Mouse (Mus musculus): ENCODE data around the gene St5.

St5 gene

DNA sequence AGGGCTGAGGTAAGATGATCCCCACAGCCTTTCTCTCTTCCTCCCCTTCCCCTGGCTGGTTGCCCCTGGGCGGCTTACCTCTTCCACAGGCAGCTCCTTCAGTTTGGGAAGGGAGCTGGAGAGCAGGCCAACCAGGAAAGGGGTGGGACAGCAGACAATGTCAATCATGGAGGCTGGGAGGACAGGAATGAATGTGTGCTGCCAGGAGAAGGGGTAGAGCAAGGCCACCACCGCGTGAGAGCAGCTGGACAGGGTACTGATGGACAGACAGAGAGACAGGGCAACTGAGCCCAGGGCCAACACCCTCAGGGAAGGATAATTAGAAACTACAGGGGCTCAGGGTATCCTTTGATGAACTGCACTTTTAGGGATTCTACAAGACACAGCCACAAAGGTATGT lies 175.9 kb downstream of the St5 start:
- DNase-seq (ENCODE audit: low spot score in 2 of 2): no peak

DNA sequence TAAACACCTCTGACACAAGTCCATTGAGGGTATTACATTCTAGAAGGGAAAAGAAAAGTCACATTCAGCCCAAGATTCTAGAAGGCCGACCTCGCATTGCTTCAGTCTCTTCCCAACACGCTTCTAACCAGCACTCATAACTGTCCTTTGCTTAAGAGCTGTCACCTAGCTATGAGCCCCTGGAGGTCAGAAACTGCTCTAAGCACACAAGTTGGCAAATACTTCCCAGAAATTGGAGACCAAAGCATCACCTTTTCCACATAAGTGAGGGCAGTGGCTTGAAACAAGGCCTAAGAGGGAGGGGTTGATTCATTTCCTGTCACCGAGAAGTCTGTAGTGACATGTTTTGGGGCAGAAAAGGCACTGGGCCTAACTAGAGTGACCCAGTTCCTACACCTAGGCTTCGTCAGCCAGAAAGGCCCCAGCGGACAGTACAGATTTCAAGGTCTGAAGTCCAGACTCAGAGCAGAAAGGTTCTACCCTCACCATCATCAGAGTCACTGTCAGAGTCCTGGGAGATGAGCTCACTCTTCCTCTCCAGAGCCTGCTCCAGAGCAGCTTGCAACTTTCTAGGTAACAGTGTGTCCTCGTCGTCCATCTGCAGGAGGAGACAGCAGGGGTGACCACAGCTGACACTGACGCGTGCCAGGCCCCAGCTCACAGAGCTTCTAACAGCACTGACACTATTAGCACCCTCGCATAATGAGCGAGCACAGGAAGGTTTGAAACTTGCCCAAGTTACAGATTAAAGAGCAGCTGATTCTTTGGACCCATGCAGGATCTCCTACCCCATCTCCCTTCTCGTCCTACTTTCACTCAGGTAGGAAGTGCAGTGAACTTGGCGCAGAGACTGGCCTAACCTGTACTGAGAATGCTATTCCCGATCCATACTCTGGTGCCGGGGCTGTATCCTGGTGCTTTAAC lies 177.4 kb downstream of the St5 start:
- no peak for DNase-seq (ENCODE audit: low spot score in 2 of 2)

DNA sequence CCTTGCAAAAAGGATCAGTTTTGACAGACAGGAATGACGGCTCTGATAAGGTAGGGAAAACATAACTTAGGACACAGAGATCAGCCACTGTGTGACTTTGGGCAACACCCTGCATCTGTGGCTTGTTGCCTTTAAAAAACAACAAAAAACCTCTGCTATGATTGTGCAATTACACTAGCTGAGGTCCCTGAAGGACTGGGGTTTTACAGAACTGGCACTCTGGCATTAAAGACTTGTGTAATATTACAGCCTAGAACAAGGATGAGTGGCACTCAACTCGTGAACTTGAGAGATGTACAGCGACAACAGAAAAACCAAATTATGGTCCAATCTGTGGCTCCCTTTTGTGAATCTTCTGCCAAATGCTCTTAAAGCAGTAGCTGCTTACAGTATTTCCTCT lies 178.6 kb downstream of the St5 start:
- DNase-seq (ENCODE audit: low spot score in 2 of 2): no peak

DNA sequence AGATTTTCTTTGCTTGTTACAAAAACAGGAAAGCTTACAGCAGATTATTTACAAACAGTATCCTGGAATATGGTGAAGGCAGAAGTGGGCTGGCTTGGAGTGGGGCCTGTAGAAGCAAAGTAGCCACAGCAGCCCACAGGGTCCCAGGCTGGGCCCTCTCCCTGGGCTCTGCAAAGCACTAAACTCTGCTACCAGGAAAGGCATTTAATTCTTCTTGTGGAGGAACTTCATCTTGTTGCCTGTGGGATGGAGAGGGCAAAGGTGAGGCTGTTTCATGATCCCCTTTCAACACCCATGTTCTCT lies 179.0 kb downstream of the St5 start:
- no peak for DNase-seq (ENCODE audit: low spot score in 2 of 2)

DNA sequence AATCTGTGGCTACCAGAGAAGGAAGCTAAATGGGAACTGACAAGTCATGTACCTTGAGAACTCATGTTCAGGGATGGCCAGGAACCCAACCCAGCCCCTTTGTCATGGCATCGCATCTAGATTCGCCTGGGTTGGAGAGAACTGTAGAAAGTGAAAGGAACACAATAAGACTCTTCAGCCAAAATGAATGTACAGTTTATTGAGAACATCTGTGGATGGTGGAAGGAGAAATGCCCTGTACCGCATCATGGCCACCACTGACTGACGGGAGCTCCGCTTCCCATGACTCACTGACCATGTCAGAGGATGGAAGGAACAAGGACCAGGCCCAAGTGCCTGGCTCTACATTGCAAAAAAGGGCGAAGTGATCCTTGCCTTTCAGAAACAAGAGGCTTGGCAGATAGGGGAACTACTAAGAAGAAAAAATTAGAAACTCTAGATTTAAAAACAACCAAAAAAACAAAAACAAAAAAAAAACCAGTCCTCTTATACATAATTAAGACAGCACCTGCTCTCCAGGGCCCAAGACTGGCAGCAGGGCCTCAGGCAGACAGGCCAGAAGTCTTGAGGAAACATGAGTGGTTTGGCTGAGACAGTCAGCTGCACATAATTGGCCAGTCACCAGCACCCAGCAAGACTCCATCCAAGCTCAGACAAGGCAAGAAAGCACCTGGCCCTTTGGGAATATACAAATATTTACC lies 179.5 kb downstream of the St5 start:
- no peak for DNase-seq (ENCODE audit: low spot score in 2 of 2)

DNA sequence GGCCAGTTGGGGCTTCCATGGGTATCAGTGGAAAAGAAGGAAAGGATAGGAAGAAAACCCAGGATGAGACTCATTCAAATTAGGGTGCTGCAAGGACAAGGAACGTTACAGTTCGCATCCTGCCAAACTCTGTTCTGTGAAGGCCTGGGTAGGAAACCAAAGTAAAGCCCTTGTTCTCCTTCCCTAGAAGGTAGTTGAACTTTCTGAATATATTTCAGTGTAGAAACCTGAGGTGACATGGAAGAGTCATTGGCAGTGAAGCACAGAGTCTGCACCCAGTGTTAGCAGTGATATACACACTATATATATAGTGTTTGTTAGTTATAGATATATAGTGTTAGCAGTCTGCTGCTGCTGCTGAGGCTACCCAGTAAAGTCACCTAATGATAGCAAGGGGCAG lies 180.1 kb downstream of the St5 start:
- no peak for DNase-seq (ENCODE audit: low spot score in 2 of 2)

DNA sequence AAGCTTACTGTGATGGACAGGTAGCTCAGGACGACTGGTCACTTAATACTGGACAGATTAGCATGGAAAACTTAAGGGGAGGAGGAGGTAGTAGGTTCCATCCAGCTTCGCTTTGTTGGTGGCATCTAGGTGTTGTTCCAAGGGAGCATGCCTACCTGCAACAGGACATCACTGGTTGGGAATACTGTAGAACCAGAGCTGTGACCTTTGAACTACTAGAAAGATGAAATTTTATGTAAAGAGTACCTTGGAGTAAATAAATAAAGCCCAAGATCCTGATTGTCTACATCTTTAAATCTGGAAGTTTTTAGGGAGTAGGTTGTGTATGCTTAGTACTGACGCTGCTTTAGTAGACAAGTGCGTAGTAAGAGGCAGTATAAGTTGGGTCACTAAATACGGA lies 181.3 kb downstream of the St5 start:
- no peak for DNase-seq (ENCODE audit: low spot score in 2 of 2)

DNA sequence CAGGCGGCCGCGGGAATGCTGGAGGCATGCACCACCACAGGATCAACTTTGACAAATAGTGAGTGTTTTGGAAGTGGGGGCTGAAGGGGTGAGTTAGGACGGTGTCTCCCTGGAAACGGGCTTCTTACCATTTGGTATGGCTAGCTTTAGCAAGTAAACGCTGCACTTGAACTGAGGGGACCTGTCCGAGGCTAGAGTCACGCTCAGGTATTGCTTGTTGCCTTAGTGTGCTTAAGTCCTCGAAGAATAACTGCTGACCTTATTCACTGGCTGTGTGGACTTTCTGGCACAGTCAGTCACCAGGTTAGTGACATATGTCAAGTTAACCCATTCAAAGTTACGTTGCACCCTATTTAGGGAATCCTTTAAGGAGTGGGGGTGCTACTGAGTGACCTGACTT lies 183.5 kb downstream of the St5 start:
- no peak for DNase-seq (ENCODE audit: low spot score in 2 of 2)

DNA sequence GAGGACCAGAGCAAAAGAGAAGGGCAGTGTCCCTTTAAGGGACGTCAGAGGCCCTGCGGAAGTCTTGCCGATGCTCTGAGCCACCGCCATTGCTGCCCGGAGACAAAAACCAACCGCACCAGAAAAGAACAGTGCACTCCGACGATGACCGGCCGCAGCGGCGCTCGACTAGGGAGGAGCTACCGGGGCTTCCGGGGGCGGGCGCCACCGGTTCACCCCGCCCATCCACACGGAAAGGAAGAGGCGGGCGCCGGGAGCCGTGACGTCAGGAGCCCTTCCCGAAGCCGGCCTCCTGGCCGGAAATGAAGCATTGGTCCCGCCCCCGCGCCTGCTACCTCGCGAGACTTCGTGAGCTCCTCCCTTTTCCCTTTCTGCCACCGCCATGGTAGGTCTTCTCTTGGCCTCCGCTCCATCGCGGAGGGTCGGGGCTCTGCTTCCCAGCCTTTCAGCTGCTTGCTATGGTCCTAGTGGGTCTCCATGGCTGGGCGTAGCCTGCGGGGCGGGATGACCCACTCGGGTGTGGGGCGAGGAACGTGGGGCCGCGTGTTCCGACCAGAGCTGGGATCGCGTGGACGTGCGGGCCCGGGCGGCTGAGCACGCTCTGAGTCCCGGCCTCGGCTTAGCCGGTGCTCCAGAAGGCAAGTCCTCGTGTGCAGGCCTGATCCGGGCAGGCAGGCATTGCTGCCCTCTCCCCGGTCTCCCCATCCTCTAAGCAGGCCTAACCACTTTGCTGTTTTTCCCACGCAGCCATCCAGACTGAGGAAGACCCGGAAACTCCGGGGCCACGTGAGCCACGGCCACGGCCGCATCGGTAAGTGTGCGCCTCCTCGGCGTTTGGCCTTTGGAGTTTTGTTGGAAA lies 184.3 kb downstream of the St5 start, which contains the start of gene Rpl27a:
Rpl27a (plus strand) TSS at position 310 of the 859 bp plus-strand sequence.
- peak; percentile 96 to 98 for DNase-seq (ENCODE audit: low spot score in 2 of 2)

DNA sequence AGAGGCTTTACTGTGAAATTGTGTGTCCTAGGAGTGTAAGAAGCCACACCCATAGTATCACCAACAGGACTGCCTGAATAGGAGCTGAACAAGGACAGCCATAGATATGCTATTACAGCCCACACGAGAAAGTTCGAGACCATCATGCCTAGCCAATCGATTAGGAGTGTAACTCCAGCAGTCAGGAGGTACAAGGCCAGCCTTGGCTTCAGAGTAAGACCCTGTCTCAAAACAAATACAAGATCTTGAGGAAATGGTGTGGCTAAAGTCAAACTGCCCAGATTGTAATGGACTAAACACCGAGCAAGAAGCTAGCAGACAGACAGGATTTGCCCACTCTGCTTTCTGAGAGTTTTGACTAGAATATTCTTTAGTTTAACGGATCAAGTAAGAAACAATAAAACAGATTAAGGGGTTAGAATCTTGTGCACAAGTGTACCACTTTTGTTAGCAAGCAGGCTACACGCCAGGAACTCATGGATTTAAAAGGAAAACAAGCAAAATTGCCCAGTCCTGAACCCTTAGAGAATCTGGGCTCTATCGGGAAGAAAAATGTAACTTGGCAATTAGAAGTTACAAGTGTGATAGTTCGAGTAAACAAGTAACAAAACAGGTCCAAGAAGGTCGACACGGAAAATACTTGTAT lies 185.2 kb downstream of the St5 start:
- no peak for DNase-seq (ENCODE audit: low spot score in 2 of 2)

DNA sequence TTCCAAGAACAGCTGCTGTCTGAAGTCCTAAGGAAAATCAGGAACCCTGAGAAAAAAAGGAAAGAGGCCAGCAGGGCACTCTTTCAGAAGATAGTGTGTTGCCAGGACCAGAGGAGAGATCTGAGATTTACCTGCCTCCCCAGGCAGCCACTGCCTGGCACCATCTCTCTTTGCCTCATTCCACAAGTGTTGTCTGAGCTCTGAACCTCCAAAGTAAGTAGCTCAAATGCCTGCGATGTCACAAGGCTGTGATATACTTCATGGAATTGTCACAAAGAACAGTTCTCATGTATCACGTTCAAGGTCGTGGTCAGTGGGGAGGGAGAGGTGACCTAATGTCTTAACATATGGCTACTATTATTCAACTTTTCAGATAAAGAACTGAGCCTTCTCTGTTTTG lies 186.9 kb downstream of the St5 start:
- DNase-seq (ENCODE audit: low spot score in 2 of 2): no peak

DNA sequence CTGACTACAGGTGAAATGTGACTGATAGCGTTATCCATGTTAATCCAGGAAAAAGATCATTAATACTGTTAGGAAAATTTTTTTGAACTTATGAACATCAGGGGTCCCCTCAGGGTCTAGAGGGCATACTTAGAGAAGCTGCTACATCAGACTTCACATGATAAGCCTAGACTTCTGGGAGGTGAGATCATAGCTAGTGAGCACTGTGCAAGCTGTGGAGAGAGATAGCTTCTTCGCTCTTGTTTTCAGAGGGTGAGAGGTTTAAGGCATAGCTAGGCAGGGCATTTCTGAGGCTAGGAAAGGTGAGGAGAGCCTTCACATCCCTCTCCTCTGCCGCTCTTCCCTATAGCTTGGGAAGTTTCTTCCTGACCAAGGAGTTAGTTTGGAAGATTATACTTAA lies 191.6 kb downstream of the St5 start:
- DNase-seq (ENCODE audit: low spot score in 2 of 2): no peak

DNA sequence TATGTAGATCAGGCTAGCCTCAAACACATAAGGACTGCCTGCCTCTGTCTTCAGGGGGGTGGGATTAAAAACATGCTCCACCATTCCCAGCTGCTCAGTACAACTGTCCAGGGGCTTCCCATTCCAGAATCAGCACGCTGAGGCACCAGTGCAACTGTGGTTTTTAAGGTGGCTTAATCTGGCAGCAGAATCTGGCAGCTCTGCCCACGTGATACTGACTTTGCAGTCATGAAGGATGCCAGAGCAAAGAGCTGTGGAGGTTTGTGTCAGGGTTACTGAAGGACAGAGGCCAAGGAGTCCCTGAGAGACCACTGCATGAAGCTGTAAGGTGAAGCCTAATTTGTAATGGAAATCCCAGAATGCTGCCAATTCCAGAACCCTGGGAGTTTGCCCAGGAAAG lies 192.6 kb downstream of the St5 start:
- no peak for DNase-seq (ENCODE audit: low spot score in 2 of 2)

DNA sequence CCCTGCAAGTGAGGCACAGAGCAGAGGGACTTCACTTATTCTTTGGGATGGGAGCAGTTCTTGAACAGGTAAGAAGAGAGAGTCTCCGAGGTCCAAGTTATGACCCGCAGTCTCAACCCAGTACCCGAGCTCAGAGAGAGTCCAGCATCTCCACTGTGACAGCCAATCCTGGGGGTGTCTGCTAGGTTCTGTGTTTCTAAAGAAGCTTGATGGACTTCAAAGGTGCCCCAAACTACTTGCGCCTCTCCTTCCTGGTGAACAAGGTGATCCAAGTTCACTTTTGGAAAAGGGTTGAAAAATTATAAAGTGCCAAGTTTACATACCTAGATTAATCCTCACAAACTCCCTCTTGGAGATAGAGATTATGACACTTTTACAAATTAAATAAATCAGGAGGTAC lies 195.4 kb downstream of the St5 start, which contains the start of gene Trim66:
Trim66 (minus strand) TSS at position 101 of the 400 bp plus-strand sequence.
- no peak for DNase-seq (ENCODE audit: low spot score in 2 of 2)

DNA sequence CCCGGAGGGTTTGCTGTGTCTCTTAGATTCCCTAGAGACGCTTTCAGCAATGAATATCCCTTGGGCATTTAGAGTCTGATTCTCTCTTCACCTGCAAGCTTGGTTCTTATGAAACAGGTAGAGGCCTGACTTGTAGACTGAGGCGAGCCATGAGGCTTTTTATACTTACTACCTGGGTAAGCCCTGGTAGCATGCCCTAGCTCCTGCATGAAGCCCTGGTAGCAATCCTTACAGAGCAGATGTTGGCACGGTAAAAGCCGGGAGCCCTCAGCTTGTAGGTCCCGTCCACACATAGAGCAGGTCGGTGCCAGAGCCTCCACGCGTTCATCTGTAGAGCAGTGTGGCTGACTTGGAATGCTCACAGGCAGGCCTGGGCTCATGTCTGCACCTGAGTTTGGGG lies 195.8 kb downstream of the St5 start:
- DNase-seq (ENCODE audit: low spot score in 2 of 2): no peak

DNA sequence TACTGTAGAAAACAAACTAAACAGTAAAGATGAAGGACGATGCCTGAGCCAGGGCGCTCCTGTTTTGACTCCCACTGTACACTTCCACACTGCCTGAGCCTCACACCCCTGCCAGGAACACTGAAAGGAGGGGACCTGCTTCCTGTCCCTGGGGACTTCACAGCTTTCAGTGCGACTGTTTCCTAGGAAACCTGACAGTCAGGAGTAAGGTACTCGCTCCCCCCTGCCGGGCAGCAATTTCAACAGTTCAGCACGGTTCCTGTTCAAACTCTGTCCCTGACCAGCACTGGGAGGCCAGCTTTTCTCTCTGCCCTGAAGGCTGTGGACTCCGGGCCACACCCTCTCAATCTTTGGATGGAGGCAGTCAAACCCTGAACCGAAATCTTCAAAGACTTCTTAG lies 196.3 kb downstream of the St5 start:
- no peak for DNase-seq (ENCODE audit: low spot score in 2 of 2)

DNA sequence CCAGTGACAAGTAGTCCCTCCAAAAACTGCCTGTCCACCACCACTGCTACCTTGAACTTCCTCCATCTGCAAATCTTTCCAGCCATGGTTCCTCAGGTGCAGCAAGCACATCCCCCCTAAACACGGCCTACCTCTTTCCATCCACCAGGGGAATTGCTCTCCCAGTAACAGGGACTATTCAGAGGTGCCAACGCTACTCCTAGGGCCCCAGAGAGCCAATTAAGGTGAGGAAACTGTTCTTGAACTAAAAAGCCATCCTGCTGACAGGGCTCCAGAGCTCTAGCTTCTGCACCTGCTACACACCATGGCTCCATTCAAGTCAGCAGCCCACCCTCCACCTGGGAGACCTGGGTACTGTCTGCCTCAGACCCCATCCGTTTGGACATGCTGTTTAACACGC lies 205.9 kb downstream of the St5 start:
- DNase-seq (ENCODE audit: low spot score in 2 of 2): no peak

DNA sequence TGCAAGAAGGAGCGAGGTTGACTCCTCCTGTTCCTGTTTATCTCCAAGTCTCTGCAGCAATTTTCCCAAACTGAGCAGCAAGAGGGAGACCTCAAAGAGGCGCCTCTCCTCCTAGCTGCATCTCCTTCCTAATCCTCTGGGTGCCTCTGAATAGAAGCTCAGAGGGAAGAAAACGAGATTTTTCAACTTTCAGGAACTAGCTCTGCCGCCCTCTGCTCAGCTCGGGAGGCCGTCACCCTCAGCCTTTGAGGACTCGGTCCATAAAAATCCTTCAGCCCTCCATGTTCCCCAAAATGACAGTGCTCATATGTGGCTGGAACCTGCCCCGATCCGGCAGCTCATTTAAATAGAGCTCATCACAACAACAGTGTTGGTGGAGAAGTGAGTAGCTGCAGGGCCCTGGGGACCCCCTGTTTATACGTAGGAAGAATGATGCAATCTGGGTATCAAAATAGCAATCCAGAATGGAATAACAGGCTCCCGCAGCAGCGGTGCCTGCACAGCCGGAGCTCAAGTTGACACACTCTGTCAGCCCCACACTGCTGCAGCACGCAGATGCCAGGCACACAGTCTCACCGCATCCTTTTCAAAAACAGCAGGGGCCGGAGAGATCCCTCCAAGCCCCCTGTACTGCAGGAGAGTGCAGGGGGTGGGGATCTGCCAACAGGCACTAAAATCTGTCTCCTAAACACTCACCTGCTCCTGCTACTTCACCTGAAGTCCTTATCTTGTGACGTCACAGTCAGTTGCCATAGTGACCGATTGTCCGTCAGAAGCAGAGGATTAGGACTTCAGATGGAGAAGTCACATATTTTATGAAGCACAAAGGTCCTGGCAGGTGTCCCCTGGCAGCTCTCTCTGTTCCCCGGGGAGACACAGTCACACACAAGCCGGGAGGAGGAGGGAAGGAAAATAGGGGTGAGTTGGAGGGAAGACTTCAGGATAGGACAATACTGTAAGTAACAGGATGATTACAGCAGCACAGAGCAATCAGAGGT lies 209.8 kb downstream of the St5 start:
- no peak for DNase-seq (ENCODE audit: low spot score in 2 of 2)

DNA sequence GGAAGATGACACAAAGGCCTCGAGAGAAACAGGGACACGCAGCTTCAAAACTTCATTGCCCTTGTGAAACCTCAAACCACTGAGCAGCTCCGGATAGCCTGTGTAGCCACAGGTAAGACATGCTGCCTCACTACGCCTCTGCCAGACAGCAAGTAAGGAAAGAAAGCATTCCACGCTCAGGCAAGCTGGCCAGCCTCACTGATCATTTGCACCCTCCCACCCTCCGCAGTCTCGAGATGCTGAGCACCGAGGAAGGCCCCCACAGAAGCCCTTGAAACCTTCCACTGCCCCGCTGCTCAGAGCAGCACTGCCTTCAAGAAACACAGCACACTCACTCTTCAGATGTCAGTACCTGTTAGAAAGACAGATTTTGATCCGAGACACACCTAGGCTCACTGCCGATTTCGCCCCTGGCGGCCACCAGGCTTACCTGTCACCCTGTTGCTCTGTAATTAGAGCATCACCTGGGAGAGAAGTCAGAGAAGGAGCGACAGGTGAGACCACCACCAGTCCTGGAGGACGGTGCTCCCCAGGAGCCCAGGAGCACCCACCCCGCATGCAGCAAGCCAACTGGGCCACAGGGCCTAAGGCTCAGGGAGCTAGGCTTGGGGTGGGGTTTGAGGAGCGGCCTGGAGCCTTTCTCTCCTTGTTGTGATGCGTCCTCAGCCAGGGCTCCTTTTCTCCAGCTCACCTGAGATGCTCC lies 210.6 kb downstream of the St5 start:
- DNase-seq (ENCODE audit: low spot score in 2 of 2): no peak

DNA sequence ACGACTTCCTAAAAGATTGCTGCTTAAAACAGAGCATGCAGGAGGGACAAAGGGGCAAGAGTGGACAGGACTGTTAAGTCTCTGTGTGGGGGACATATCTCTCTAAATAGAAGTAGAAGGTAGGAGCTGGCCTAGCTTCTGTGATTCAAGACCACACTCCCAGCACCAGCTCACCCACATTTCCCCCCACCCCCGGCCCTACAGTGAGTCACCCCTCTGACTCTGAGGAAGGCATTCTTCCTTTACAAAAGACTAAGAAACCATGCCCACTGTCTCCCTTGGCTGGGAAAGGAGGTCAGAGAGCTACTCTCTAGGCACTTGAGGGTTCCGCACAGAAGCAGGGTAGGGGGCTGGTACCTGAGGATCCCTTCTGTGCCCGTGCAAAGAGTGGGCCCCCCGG lies 219.2 kb downstream of the St5 start:
- DNase-seq (ENCODE audit: low spot score in 2 of 2): no peak

Data from heart, adult 9 months (tissue).